Mouse (Mus musculus): ENCODE results near the gene Zfp810. TPM values are rescaled to one million over a fixed set of nuclear protein-coding genes. Genes with fewer than 3 reads are reported as not detected.

The Zfp810 gene
- 2.2 and 2.7 TPM in 2 replicates for polyA plus RNA-seq (2012; ENCODE audit: low replicate concordance)

GRCm38 (mm10) chr9:22307156-22307919, at the start of gene Zfp810:
Gene Zfp810, minus strand, starts transcription at chr9:22307648.

GRCm38 (mm10) chr9:22259184-22260091, 48.0 kb downstream of the Zfp810 start, which contains the start of gene Zfp599:
Gene Zfp599, minus strand, starts transcription at chr9:22259895.

Other genes starting within 250 kb of the Zfp810 start
- not detected in 2 replicates for gene Gm49318, start 236.4 kb downstream of the Zfp810 start, polyA plus RNA-seq (2012; ENCODE audit: low replicate concordance)
- gene Zfp653, start 236.3 kb downstream of the Zfp810 start, polyA plus RNA-seq (2012; ENCODE audit: low replicate concordance), result 19.9 and 36.2 TPM in 2 replicates
- gene Ecsit, start 222.2 kb downstream of the Zfp810 start, polyA plus RNA-seq (2012; ENCODE audit: low replicate concordance), result 15.6 and 32.9 TPM in 2 replicates
- not detected in 2 replicates for gene Cnn1, start 208.4 kb downstream of the Zfp810 start, polyA plus RNA-seq (2012; ENCODE audit: low replicate concordance)
- 20.8 and 209 TPM in 2 replicates for gene Elof1, start 190.5 kb downstream of the Zfp810 start, polyA plus RNA-seq (2012; ENCODE audit: low replicate concordance)
- 101 and 225 TPM in 2 replicates for gene Acp5, start 171.9 kb downstream of the Zfp810 start, polyA plus RNA-seq (2012; ENCODE audit: low replicate concordance)
- 38.8 and 41.8 TPM in 2 replicates for gene Pigyl, start 150.8 kb downstream of the Zfp810 start, polyA plus RNA-seq (2012; ENCODE audit: low replicate concordance)
- not detected in 2 replicates for gene Zfp872, start 119.6 kb downstream of the Zfp810 start, polyA plus RNA-seq (2012; ENCODE audit: low replicate concordance)
- gene Zfp809, start 81.9 kb downstream of the Zfp810 start, polyA plus RNA-seq (2012; ENCODE audit: low replicate concordance), result 4.1 and 5.4 TPM in 2 replicates
- gene Zfp599, start 47.8 kb downstream of the Zfp810 start, polyA plus RNA-seq (2012; ENCODE audit: low replicate concordance), result 0.12 and 0.36 TPM in 2 replicates
- gene Anln, start 81.5 kb upstream of the Zfp810 start, polyA plus RNA-seq (2012; ENCODE audit: low replicate concordance), result 5.3 and 11.7 TPM in 2 replicates
- 0.08 and 2.5 TPM in 2 replicates for gene 9530077C05Rik, start 103.9 kb upstream of the Zfp810 start, polyA plus RNA-seq (2012; ENCODE audit: low replicate concordance)
- gene Gm17545, start 146.6 kb upstream of the Zfp810 start, polyA plus RNA-seq (2012; ENCODE audit: low replicate concordance), result not detected in 2 replicates
- 46.2 and 58.8 TPM in 2 replicates for gene Rp9, start 162.1 kb upstream of the Zfp810 start, polyA plus RNA-seq (2012; ENCODE audit: low replicate concordance)
- 0.99 and 1.3 TPM in 2 replicates for gene Bbs9, start 168.1 kb upstream of the Zfp810 start, polyA plus RNA-seq (2012; ENCODE audit: low replicate concordance)